Mouse (Mus musculus) forebrain, postnatal 0 days (tissue): Measurements from ENCODE around the gene Olfr1152. TPM values are rescaled to one million over a fixed set of nuclear protein-coding genes. Genes with fewer than 3 reads are reported as not detected.

Experiments
- ATAC-seq: fragments of 200-750 bp; cut with Nextera tagmentation; 2 replicates; pipeline ENCODE4 v1.8.0; 2017; ENCODE audit warnings: mild to moderate bottlenecking, moderate library complexity
- DNase-seq: peaks from one replicate; pipeline ENCODE4 v3.0.0-alpha.2; 2015
- H3K27ac ChIP-seq: fragments of 300-500 bp; sonication (generic); 2 replicates; pipeline ENCODE4 v1.5.1; 2014; ENCODE audit warnings: low read depth, mild to moderate bottlenecking, antibody characterized with exemption, low read length, moderate library complexity, mixed read lengths
- H3K27me3 ChIP-seq: fragments of 300-500 bp; sonication (generic); 2 replicates; pipeline ENCODE4 v1.6.1; 2014; ENCODE audit warnings: mild to moderate bottlenecking, low read length, mixed read lengths; ENCODE audit not compliant: insufficient read depth
- H3K36me3 ChIP-seq: fragments of 300-500 bp; sonication (generic); 2 replicates; pipeline ENCODE4 v1.6.1; 2014; ENCODE audit warnings: mild to moderate bottlenecking, moderate library complexity; ENCODE audit not compliant: insufficient read depth
- H3K4me1 ChIP-seq: fragments of 300-500 bp; sonication (generic); 2 replicates; pipeline ENCODE4 v1.6.1; 2014; ENCODE audit warnings: antibody characterized with exemption; ENCODE audit not compliant: insufficient read depth
- H3K4me2 ChIP-seq: fragments of 300-500 bp; sonication (generic); 2 replicates; pipeline ENCODE4 v1.6.1; 2014; ENCODE audit warnings: low read depth, mild to moderate bottlenecking, moderate library complexity
- H3K4me3 ChIP-seq: fragments of 300-500 bp; sonication (generic); 2 replicates; pipeline ENCODE4 v1.5.1; 2014; ENCODE audit warnings: low read depth, low read length, mixed read lengths
- H3K9ac ChIP-seq: fragments of 300-500 bp; sonication (generic); 2 replicates; pipeline ENCODE4 v1.6.1; 2014; ENCODE audit warnings: mild to moderate bottlenecking
- H3K9me3 ChIP-seq: fragments of 300-500 bp; sonication (generic); 2 replicates; pipeline ENCODE4 v1.6.1; 2016; ENCODE audit warnings: low read length
- CTCF ChIP-seq: sonication (generic); IDR thresholded peaks from 2 replicates; pipeline ENCODE4 v1.5.1; 2016; ENCODE audit warnings: antibody characterized with exemption, control low read depth, low read depth
- WGBS: fragments of 180-500 bp; shearing (Covaris S2); extraction: QIAGEN DNeasy Blood & Tissue Kit; methylation state at CpG from one replicate; pipeline ENCODE4 v1.1.7; 2014; 5-methylcytosine and 5-hydroxymethylcytosine counted together
- polyA plus RNA-seq: library from polyadenylated mRNA; unstranded; fragments of >200 nt; fragmentation: Nextera tagmentation; extraction: Ambion mirVana; gene quantifications from 2 replicates; pipeline ENCODE4 v1.2.1, GENCODE M21; 2015
- total RNA-seq: library from RNA; depleted of rRNA; stranded (reverse); fragments of >200 nt; gene quantifications from 2 replicates; pipeline ENCODE4 v1.2.3, GENCODE M21; 2014; rRNA removed

Gene Olfr1152
- total RNA-seq, result not detected in 2 replicates
- polyA plus RNA-seq, result not detected in 2 replicates

- Histone ChIP-seq H3K9me3 (no peaks in the 10 kb centered on the region), H3K36me3 (no peaks in the 10 kb centered on the region), H3K27ac (no peak within 1 kb of the TSS), H3K4me2 (no peak within 1 kb of the TSS), H3K4me3 (no peak within 1 kb of the TSS), H3K4me1 (no peaks in the 10 kb centered on the region), H3K9ac (no peak within 1 kb of the TSS), H3K27me3 (no peaks in the 10 kb centered on the region)
- ATAC-seq (no peak), DNase-seq (no peak)
- no peak for TF ChIP-seq CTCF
These were observed at the start of gene Olfr1152 for GRCm38 (mm10) chr2:87866192-87866591. Olfr1152 (plus strand) TSS chr2:87866492.

DNA sequence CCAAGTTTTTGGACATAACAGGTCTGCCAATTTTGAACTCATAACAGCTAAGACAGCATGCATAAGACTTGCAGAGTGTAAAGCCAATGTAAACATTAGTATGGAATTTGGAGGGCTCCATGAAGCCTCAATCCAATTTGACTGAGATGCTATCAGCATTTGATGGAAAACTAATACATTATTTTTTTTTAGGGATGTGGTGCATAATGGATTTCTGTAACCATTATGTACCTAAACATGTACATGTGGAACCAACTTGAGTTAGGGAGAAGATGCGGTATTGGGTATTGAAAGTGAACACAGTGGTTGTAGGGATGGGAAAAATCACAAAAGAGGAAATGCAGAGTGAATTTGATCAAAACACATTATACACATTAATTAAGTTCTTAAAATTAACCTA, 36.1 kb upstream of the Olfr1152 start, which contains the start of gene Olfr1148:
Olfr1148 (plus strand) TSS at position 301 of the 400 bp plus-strand sequence.
- H3K36me3 ChIP-seq, result no peaks in the 10 kb centered on the region
- H3K27ac ChIP-seq, result no peak within 1 kb of the TSS
- no peaks in the 10 kb centered on the region for H3K9me3 ChIP-seq
- no peaks in the 10 kb centered on the region for H3K4me1 ChIP-seq
- H3K4me3 ChIP-seq, result no peak within 1 kb of the TSS
- no peak within 1 kb of the TSS for H3K9ac ChIP-seq
- WGBS, result 98% methylated on average over 1 of the region's 1 CpGs
- H3K27me3 ChIP-seq, result no peaks in the 10 kb centered on the region
- no peak for DNase-seq
- TF ChIP-seq CTCF, result no peak
- no peak for ATAC-seq
- H3K4me2 ChIP-seq, result no peak within 1 kb of the TSS

- DNase-seq (no peak), ATAC-seq (no peak)
- no peak within 1 kb of the TSS for H3K4me3 ChIP-seq
- no peaks in the 10 kb centered on the region for H3K27me3 ChIP-seq
- no peaks in the 10 kb centered on the region for H3K36me3 ChIP-seq
- no peak for TF ChIP-seq CTCF
- H3K4me2 ChIP-seq, result no peak within 1 kb of the TSS
- H3K4me1 ChIP-seq, result no peaks in the 10 kb centered on the region
- 81% methylated on average over 1 of the region's 1 CpGs for WGBS
- H3K9ac ChIP-seq, result no peak within 1 kb of the TSS
- H3K9me3 ChIP-seq, result no peaks in the 10 kb centered on the region
- no peak within 1 kb of the TSS for H3K27ac ChIP-seq
These were observed 22.6 kb upstream of the Olfr1152 start, which contains the start of gene Olfr1150-ps1 for GRCm38 (mm10) chr2:87843693-87844092. Olfr1150-ps1 (plus strand) TSS chr2:87843993.

DNA sequence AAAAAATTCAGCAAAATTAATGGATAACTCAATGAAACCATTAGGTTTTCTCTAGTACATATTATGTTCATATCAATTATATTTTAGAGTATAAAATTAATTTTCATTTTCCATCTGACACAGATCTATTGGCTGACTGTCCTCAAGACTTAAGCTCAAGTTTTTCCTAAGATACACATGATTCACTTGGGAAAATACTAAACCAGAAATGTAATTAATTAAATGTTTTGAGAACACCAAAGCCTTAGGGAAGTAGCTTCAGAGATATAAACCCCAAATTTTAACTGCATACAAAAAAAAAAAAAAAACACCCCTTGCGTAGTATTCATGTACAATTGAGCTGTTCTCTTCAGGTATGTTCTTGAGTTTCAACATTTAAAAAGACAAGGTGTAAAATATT, 10.7 kb upstream of the Olfr1152 start, which contains the start of gene Olfr1151:
Olfr1151 (plus strand) TSS at position 301 of the 400 bp plus-strand sequence.
- Histone ChIP-seq H3K4me1 (no peaks in the 10 kb centered on the region), H3K27ac (no peak within 1 kb of the TSS), H3K9me3 (no peaks in the 10 kb centered on the region), H3K27me3 (no peaks in the 10 kb centered on the region), H3K4me3 (no peak within 1 kb of the TSS), H3K36me3 (no peaks in the 10 kb centered on the region), H3K9ac (no peak within 1 kb of the TSS), H3K4me2 (no peak within 1 kb of the TSS)
- DNase-seq, result no peak
- 90% methylated on average over 1 of the region's 1 CpGs for WGBS
- ATAC-seq, result no peak
- TF ChIP-seq CTCF, result no peak

- Histone ChIP-seq H3K4me2 (no peak within 1 kb of the TSS), H3K27me3 (no peaks in the 10 kb centered on the region), H3K9me3 (no peaks in the 10 kb centered on the region), H3K36me3 (no peaks in the 10 kb centered on the region), H3K9ac (no peak within 1 kb of the TSS), H3K4me3 (no peak within 1 kb of the TSS), H3K27ac (no peak within 1 kb of the TSS), H3K4me1 (no peaks in the 10 kb centered on the region)
- no peak for TF ChIP-seq CTCF
- WGBS, result 74% methylated on average over 1 of the region's 1 CpGs
- no peak for DNase-seq
- ATAC-seq, result no peak
These were observed 28.4 kb downstream of the Olfr1152 start, which contains the start of gene Olfr1153 for GRCm38 (mm10) chr2:87894662-87895061. Olfr1153 (plus strand) TSS chr2:87894962.

- WGBS, result 85% methylated on average over 1 of the region's 1 CpGs
- no peaks in the 10 kb centered on the region for H3K9me3 ChIP-seq
- no peaks in the 10 kb centered on the region for H3K27me3 ChIP-seq
- DNase-seq (no peak), ATAC-seq (no peak)
- no peak for TF ChIP-seq CTCF
- H3K9ac ChIP-seq, result no peak within 1 kb of the TSS
- no peak within 1 kb of the TSS for H3K27ac ChIP-seq
- no peaks in the 10 kb centered on the region for H3K4me1 ChIP-seq
- H3K4me3 ChIP-seq, result no peak within 1 kb of the TSS
- no peak within 1 kb of the TSS for H3K4me2 ChIP-seq
- no peaks in the 10 kb centered on the region for H3K36me3 ChIP-seq
These were observed 38.8 kb downstream of the Olfr1152 start, which contains the start of gene Olfr1154 for GRCm38 (mm10) chr2:87905066-87905465. Olfr1154 (minus strand) TSS chr2:87905166.

Other genes with a start within 250 kb of the Olfr1152 start
- not detected in 2 replicates for gene Olfr1131, start 239.4 kb upstream of the Olfr1152 start, total RNA-seq
- gene Olfr1131, start 239.4 kb upstream of the Olfr1152 start, polyA plus RNA-seq, result not detected in 2 replicates
- not detected in 2 replicates for gene Olfr1132, start 229.0 kb upstream of the Olfr1152 start, total RNA-seq
- gene Olfr1132, start 229.0 kb upstream of the Olfr1152 start, polyA plus RNA-seq, result not detected in 2 replicates
- gene Olfr1133, start 219.1 kb upstream of the Olfr1152 start, total RNA-seq, result not detected in 2 replicates
- gene Olfr1133, start 219.1 kb upstream of the Olfr1152 start, polyA plus RNA-seq, result not detected in 2 replicates
- gene Olfr1134, start 208.0 kb upstream of the Olfr1152 start, total RNA-seq, result not detected in 2 replicates
- gene Olfr1134, start 208.0 kb upstream of the Olfr1152 start, polyA plus RNA-seq, result not detected in 2 replicates
- not detected in 2 replicates for gene Olfr1135, start 192.8 kb upstream of the Olfr1152 start, total RNA-seq
- gene Olfr1135, start 192.8 kb upstream of the Olfr1152 start, polyA plus RNA-seq, result not detected in 2 replicates
- gene Olfr1136, start 172.5 kb upstream of the Olfr1152 start, total RNA-seq, result not detected in 2 replicates
- not detected in 2 replicates for gene Olfr1136, start 172.5 kb upstream of the Olfr1152 start, polyA plus RNA-seq
- not detected in 2 replicates for gene Olfr1137, start 153.3 kb upstream of the Olfr1152 start, total RNA-seq
- not detected in 2 replicates for gene Olfr1137, start 153.3 kb upstream of the Olfr1152 start, polyA plus RNA-seq
- not detected in 2 replicates for gene Olfr1138, start 126.5 kb upstream of the Olfr1152 start, total RNA-seq
- not detected in 2 replicates for gene Olfr1138, start 126.5 kb upstream of the Olfr1152 start, polyA plus RNA-seq
- gene Olfr1140, start 122.7 kb upstream of the Olfr1152 start, total RNA-seq, result not detected in 2 replicates
- not detected in 2 replicates for gene Olfr1140, start 122.7 kb upstream of the Olfr1152 start, polyA plus RNA-seq
- not detected in 2 replicates for gene Olfr1141, start 112.5 kb upstream of the Olfr1152 start, total RNA-seq
- not detected in 2 replicates for gene Olfr1141, start 112.5 kb upstream of the Olfr1152 start, polyA plus RNA-seq
- gene Olfr152, start 87.0 kb upstream of the Olfr1152 start, total RNA-seq, result not detected in 2 replicates
- not detected in 2 replicates for gene Olfr152, start 87.0 kb upstream of the Olfr1152 start, polyA plus RNA-seq
- not detected in 2 replicates for gene Olfr1143, start 65.9 kb upstream of the Olfr1152 start, total RNA-seq
- not detected in 2 replicates for gene Olfr1143, start 65.9 kb upstream of the Olfr1152 start, polyA plus RNA-seq
- not detected in 2 replicates for gene Olfr1145, start 56.7 kb upstream of the Olfr1152 start, total RNA-seq
- gene Olfr1145, start 56.7 kb upstream of the Olfr1152 start, polyA plus RNA-seq, result not detected in 2 replicates
- not detected in 2 replicates for gene Olfr1148, start 36.0 kb upstream of the Olfr1152 start, total RNA-seq
- not detected in 2 replicates for gene Olfr1148, start 36.0 kb upstream of the Olfr1152 start, polyA plus RNA-seq
- not detected in 2 replicates for gene Olfr1150-ps1, start 22.5 kb upstream of the Olfr1152 start, total RNA-seq
- not detected in 2 replicates for gene Olfr1150-ps1, start 22.5 kb upstream of the Olfr1152 start, polyA plus RNA-seq
- not detected in 2 replicates for gene Olfr1151, start 10.6 kb upstream of the Olfr1152 start, total RNA-seq
- not detected in 2 replicates for gene Olfr1151, start 10.6 kb upstream of the Olfr1152 start, polyA plus RNA-seq
- gene Olfr1153, start 28.5 kb downstream of the Olfr1152 start, total RNA-seq, result not detected in 2 replicates
- gene Olfr1153, start 28.5 kb downstream of the Olfr1152 start, polyA plus RNA-seq, result not detected in 2 replicates
- not detected in 2 replicates for gene Olfr1154, start 38.7 kb downstream of the Olfr1152 start, total RNA-seq
- not detected in 2 replicates for gene Olfr1154, start 38.7 kb downstream of the Olfr1152 start, polyA plus RNA-seq
- gene Olfr1155, start 78.6 kb downstream of the Olfr1152 start, total RNA-seq, result not detected in 2 replicates
- not detected in 2 replicates for gene Olfr1155, start 78.6 kb downstream of the Olfr1152 start, polyA plus RNA-seq
- gene Olfr1156, start 86.6 kb downstream of the Olfr1152 start, total RNA-seq, result not detected in 2 replicates
- gene Olfr1156, start 86.6 kb downstream of the Olfr1152 start, polyA plus RNA-seq, result not detected in 2 replicates
- gene Olfr1157, start 101.8 kb downstream of the Olfr1152 start, total RNA-seq, result not detected in 2 replicates
- gene Olfr1157, start 101.8 kb downstream of the Olfr1152 start, polyA plus RNA-seq, result not detected in 2 replicates
- gene Olfr74, start 108.2 kb downstream of the Olfr1152 start, total RNA-seq, result not detected in 2 replicates
- not detected in 2 replicates for gene Olfr74, start 108.2 kb downstream of the Olfr1152 start, polyA plus RNA-seq
- gene Olfr1158, start 123.6 kb downstream of the Olfr1152 start, total RNA-seq, result not detected in 2 replicates
- not detected in 2 replicates for gene Olfr1158, start 123.6 kb downstream of the Olfr1152 start, polyA plus RNA-seq
- not detected in 2 replicates for gene Olfr1160, start 141.8 kb downstream of the Olfr1152 start, total RNA-seq
- not detected in 2 replicates for gene Olfr1160, start 141.8 kb downstream of the Olfr1152 start, polyA plus RNA-seq
- gene Olfr1161, start 156.3 kb downstream of the Olfr1152 start, total RNA-seq, result not detected in 2 replicates
- not detected in 2 replicates for gene Olfr1161, start 156.3 kb downstream of the Olfr1152 start, polyA plus RNA-seq
- gene Olfr73, start 171.2 kb downstream of the Olfr1152 start, total RNA-seq, result 0.15 TPM in 1 of 2 replicates, not detected in the other
- not detected in 2 replicates for gene Olfr73, start 171.2 kb downstream of the Olfr1152 start, polyA plus RNA-seq
- gene Olfr1162, start 184.6 kb downstream of the Olfr1152 start, total RNA-seq, result not detected in 2 replicates
- gene Olfr1162, start 184.6 kb downstream of the Olfr1152 start, polyA plus RNA-seq, result not detected in 2 replicates
- gene Olfr1163, start 205.3 kb downstream of the Olfr1152 start, total RNA-seq, result not detected in 2 replicates
- gene Olfr1163, start 205.3 kb downstream of the Olfr1152 start, polyA plus RNA-seq, result not detected in 2 replicates
- not detected in 2 replicates for gene Olfr1164, start 227.5 kb downstream of the Olfr1152 start, total RNA-seq
- gene Olfr1164, start 227.5 kb downstream of the Olfr1152 start, polyA plus RNA-seq, result not detected in 2 replicates